Mouse (Mus musculus) urinary bladder, postnatal 14 days (tissue): ENCODE data around the gene Slc26a9.

Source experiments
- DNase-seq: peaks from one replicate; pipeline ENCODE4 v3.0.0; 2021; ENCODE audit warnings: low spot score

Slc26a9 gene

DNA sequence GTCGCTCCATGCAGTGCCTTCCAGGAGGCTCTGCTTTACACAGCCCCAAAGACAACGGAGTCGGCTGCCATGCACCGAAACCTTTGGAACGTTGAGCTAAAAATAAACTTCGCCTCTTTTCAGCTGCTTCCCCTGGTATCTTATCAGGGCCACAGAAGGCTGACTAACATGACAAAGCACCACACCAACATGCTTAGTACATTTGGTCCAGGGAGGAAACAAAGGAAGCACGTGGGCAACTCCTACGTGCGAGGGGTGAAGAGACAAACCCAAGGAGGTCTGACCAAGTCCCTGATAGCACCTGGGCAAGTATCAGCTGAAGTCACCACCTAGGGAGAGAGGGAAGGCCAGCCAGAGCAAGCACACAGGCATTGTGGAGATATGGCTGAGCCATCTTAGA lies 7.3 kb upstream of the Slc26a9 start:
- no peak for DNase-seq

DNA sequence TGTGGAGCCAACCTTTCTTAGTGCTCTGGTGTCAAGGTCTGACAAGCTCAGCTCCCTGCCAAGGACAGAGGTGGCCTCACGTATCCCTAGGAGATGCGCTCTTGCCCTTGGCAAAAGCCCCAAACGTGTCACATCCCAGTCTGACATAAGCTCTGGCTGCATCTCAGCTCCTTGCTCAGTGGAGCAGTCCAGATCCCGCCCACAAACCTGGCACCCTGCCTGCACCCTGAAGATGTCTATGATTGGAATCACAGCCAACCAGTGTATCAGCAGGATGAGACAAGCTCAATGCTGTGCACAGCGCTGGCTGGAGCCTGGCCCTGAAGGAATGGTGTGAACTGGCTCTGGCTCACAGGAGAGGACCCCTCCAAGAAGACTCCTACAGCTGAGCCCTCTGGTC lies 6.6 kb upstream of the Slc26a9 start:
- peak; percentile 88 for DNase-seq

- no peak for DNase-seq
Measured at GRCm38 (mm10) chr1:131738760-131739159, 5.1 kb upstream of the Slc26a9 start.

DNA sequence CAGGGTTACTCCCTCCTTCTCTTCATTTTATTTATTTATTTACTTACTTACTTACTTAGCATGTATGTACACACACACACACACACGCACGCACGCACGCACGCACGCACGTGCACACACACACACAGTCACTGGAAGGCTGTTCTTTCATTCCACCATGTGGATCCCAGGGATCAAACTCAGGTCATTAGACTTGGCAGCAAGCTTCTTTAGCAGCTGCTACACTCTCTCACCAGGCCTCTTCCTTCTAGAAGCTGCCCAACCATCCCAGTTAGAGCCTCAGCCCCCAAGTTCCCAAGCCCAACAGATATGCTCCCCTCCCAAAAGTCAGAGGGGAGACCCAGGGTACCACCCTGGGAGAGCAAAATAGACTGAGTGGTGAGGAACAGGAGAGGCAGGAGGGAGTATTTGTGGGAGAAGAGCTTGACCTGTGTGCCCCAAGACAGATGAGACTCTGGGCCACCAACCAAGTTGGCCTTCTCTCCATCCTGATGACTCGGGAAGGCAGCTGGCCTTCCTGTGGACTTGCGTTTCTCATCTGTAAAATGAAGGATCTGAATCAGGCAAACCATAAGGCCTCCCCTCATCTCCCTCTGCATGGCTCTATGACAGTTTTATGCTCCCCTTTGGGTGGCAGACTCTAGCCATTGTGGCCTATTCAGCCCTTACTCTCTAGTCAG lies 4.2 kb upstream of the Slc26a9 start:
- no peak for DNase-seq

DNA sequence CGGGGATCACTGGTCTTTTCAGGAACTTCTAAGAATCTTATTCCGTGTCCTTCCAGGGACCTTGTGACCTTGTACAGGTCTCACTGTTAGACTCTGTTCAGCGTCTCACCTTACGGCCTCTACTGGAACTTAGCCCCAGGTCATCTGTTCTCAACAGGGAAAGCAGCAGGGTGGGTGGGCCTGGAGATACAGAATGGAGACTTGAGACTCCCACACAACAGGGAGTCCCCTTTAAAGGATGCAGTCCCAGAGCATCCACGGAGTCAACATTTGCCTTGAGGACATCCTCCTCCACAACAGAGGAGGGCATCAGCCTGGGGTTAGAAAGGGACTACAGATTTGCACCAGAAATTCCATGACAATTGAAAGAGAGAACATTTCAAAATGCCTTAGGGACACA lies 1.6 kb downstream of the Slc26a9 start:
- DNase-seq, result no peak

GRCm38 (mm10) chr1:131747761-131748160 lies 3.9 kb downstream of the Slc26a9 start:
- no peak for DNase-seq

DNA sequence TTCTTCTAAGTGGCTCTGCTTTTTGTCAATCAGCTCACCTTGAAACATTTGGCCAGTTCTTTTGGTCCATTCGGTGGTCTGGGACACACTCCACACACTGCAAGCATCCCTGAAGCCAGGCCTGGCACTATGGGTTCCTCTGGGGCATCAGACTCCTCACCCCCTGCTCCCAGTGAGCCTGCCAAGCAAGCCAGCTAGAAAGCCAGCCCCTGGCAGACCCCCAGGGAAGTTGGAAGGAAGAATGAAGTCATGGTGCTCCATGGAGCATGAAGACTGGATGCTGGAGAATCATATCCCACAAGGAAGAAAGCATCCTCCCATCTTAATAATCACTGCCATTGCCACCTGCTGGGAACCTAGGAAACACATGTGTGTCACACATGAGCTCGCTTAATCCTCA lies 4.8 kb downstream of the Slc26a9 start:
- DNase-seq, result no peak

DNA sequence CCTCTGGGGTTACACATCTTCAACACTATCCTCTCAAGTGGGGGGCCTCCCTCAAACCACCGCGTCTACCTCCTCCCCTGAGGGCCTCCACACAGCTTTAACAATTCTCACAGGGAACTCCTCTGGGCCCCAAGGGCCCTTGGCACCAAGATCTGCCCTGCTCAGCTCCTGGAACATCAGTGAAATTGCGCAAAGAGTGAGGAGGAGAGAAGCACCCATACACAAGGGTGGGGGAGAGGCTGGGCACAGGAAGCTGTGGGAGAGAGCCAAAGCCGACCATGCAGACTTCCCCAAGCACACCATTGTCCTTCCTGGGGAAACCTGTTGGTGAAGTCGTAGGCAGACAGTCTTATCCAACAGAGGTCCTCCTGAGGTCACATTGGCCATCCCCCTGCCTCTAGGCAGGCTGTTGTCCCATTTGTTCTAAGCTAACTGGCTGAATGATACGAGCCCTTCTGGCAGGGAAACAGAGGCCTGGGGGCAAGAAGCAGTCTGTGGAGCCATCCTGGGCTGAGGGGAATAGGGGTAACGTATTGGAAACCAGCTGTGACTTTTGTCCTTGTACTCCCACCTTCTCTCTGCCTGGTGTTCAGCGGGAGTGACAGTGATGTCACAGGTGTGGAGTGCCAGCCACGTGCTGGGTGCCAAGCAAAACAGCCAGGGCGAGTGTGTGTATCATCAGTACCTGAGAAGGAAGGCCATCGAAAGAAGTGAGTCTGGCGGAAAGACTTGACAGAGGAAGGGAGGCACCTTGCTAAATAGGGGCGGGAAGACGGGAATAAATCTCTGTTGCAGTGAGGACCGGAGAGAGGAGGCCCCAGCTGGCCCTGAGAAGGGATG lies 6.1 kb downstream of the Slc26a9 start:
- DNase-seq, result no peak

DNA sequence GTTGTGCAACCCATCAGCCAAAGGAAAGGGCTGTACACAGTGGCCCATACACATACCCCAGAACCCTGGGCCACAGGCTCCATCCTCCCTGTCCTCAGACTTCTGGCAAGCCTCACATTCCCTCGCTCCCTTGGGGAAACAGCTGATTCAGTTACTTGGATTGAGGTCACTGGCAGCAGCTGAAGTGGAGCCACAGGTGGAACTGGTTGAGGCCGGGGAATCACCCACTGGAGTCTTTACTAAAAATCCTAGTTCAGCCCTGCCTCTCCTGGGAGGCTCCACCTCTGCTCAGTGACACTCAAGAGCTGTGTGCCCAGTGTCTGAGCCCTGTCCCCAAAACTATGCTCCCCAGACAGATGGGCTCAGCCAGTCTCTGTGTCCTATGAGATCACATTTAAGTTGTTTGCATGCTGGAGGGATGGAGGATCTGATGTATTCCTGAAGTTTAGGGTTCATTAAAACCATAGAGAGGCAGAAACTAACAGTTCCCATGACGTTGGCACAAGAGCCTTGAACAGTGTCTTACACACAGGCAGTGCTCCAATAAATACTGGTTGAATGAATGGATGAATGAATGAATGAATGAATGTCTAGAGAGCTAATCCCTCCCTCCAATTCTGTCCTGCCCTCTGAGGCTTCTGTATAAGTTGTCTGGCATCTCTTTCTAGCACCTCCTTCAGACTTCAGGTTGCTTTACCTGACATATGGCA lies 7.5 kb downstream of the Slc26a9 start:
- no peak for DNase-seq

- DNase-seq, result peak; percentile 27
Measured at GRCm38 (mm10) chr1:131751891-131752311, 8.1 kb downstream of the Slc26a9 start.

GRCm38 (mm10) chr1:131754212-131754829 lies 10.5 kb downstream of the Slc26a9 start:
- DNase-seq, result no peak

DNA sequence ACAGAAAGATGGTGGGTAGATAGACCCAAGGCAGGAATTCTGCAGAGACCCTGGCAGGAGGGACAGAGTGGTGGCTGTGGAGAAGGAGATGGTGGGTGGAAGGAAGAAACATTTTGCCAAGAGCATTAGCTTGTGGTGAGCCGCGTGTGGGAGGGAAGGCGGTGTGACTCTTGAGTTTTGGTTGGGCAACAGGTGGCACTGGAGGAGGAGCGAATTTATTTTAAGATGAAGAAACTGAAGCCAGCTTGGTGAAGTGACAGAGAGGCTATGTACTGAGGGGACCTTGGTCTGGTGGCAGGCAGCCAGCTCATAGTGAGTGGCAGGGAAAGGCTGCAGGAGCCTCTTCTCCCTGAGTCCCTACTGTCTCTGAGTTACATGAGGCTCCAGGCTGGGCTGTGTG lies 11.1 kb downstream of the Slc26a9 start:
- no peak for DNase-seq

DNA sequence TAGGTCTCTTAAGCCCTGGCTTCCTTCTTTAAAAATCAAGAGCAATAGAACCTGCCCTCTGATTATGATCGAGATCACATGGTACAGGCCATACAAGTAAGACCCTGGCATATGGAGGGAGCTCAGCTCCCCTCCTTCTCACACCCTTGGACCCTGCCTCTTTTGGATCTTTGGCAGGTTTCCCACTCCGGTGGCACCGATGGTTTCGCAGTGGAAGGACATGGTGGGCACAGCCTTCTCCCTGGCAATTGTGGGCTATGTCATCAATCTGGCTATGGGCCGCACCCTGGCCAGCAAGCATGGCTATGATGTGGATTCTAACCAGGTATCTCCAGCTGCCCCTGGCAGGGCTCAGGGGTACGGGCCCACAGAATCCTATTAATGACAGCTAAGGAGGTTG lies 13.4 kb downstream of the Slc26a9 start:
- no peak for DNase-seq

DNA sequence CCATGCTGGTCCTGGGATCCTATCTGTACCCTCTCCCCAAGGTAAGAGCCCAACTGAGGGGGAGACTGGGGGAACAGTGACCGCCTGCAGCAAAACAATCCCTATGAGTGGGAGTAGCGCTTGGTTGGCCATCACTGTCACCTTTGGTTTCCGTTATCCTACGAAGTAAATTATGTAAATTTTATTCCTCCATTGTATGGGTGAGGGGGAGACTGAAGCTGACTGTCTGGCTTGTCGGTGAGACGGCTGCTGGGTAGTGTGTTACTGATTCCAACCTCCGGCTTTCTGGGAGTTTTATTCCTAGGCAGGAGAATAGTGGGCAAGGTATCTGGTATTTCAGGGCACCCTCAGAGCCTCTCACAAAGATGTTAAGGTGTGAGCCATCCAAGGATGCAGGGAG lies 15.0 kb downstream of the Slc26a9 start:
- DNase-seq, result no peak

GRCm38 (mm10) chr1:131759667-131760427 lies 16.0 kb downstream of the Slc26a9 start:
- DNase-seq, result no peak

DNA sequence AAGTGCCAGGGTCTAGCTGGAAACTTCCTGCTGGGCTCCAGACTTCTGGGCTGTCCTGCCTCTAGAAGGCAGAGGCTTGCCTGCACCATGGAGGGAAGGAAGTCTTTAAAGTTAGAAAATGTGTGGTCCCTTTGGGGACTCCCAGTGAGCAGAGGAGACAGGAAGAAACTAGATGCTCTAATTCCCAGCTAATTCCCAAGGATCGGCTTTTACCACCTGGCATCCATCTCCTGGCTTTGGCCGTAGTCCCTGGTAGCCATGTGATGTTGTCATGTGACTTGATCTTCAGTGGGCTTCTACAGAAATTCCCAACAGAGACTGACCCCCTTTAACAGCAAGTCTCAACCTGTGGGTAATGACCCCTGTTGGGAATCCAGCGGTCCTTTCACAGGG lies 16.6 kb downstream of the Slc26a9 start:
- DNase-seq, result no peak

DNA sequence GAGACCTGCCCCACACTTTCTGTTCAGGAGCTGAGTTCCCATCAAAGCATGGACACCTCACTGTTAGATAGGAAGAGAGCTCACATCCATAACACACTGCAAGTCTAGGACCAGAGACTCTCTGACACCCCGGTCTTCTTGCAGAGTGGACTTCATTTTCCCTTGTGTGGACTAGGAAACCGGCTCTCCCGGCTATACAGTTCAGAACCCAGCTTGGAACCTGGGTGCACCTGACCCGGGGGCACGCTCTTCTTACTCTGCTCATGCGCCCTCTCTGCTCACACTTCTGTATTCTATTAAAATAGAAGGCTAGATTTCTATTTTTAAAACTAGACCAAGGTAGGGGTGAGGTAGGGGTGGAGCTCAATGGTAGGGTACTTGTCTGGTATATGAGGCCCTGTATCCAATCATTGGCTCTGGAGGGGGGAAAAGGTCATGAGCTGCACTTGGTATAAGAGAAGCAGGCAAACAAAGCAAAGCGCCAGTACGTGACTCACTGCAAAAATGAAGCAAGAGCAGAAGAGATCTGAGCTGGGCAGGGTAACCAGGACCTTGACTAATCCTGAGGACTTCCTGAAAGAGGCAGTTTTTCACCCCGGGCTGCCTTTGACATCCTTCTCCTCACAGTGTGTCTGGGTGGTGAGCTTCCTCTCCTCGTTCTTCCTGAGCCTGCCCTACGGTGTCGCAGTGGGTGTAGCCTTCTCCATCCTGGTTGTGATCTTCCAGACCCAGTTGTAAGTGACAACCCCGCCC lies 17.4 kb downstream of the Slc26a9 start:
- DNase-seq, result no peak

- DNase-seq, result no peak
Measured at GRCm38 (mm10) chr1:131763683-131764082, 19.9 kb downstream of the Slc26a9 start.

- DNase-seq, result no peak
Measured at GRCm38 (mm10) chr1:131764581-131765338, 20.9 kb downstream of the Slc26a9 start.

DNA sequence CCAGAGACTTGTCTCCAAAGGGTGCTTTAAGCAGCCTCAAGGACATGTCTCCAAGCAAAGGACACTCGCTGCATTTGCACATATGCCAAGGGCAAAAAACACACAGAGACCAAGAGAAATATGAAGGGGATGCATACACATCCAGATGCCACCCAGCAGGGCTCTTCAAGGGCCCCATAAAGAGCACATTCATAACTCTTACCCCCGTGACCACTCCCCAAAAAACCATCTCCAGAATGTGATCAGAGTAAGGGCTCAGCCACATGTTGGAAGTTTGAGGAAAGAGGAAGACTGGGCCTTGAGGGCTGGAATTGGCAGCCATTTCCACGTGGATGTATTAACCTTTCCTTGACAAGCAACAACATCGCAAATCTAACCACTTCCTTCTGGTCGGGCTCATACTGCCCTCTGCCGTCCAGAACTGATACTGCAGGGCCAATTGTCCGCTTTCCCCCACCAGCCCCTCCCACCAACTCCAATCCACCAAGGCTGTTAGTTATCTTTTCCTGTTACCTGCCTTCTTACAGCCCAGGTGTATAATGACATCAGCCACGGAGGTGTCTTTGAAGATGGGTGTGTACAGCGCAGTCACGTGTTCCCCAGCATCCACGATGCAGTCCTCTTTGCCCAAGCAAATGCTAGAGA lies 21.7 kb downstream of the Slc26a9 start:
- DNase-seq, result peak; percentile 82
